Mouse (Mus musculus) liver, embryonic 16.5 days (tissue): ENCODE measurements around the gene Lmod2. TPM values are rescaled to one million over a fixed set of nuclear protein-coding genes. Genes with fewer than 3 reads are reported as not detected.

ENCODE experiments used
- ATAC-seq: fragments of 200-750 bp; cut with Nextera tagmentation; 2 replicates; pipeline ENCODE4 v1.8.0; 2017; ENCODE audit warnings: low read depth, mild to moderate bottlenecking, moderate number of reproducible peaks, moderate library complexity
- H3K27ac ChIP-seq: fragments of 300-500 bp; sonication (generic); 2 replicates; pipeline ENCODE4 v1.5.1; 2014; ENCODE audit warnings: mild to moderate bottlenecking, low read length
- H3K27me3 ChIP-seq: fragments of 300-500 bp; sonication (generic); 2 replicates; pipeline ENCODE4 v1.6.1; 2014; ENCODE audit warnings: low read depth, low read length, mixed read lengths; ENCODE audit not compliant: control insufficient read depth, insufficient read depth
- H3K36me3 ChIP-seq: fragments of 300-500 bp; sonication (generic); 2 replicates; pipeline ENCODE4 v1.6.1; 2014; ENCODE audit warnings: mild to moderate bottlenecking; ENCODE audit not compliant: control insufficient read depth, insufficient read depth
- H3K4me1 ChIP-seq: fragments of 300-500 bp; sonication (generic); 2 replicates; pipeline ENCODE4 v1.6.1; 2014; ENCODE audit warnings: low read depth, low read length, mixed read lengths; ENCODE audit not compliant: control insufficient read depth
- H3K4me2 ChIP-seq: fragments of 300-500 bp; sonication (generic); 2 replicates; pipeline ENCODE4 v1.6.1; 2014; ENCODE audit warnings: low read depth, low read length, mixed read lengths
- H3K4me3 ChIP-seq: fragments of 300-500 bp; sonication (generic); 2 replicates; pipeline ENCODE4 v1.5.1; 2014; ENCODE audit warnings: low read depth, mild to moderate bottlenecking, low read length
- H3K9ac ChIP-seq: fragments of 300-500 bp; sonication (generic); 2 replicates; pipeline ENCODE4 v1.6.1; 2014; ENCODE audit warnings: low read depth, low read length
- H3K9me3 ChIP-seq: fragments of 300-500 bp; sonication (generic); replicated peaks from 2 replicates; pipeline ENCODE4 v1.6.1; 2016; ENCODE audit warnings: low read length; ENCODE audit not compliant: control insufficient read depth
- WGBS: fragments of 180-500 bp; shearing (Covaris S2); extraction: QIAGEN DNeasy Blood & Tissue Kit; methylation state at CpG from one replicate; pipeline ENCODE4 v1.1.7; 2014; ENCODE audit not compliant: insufficient replicate concordance; 5-methylcytosine and 5-hydroxymethylcytosine counted together
- polyA plus RNA-seq: library from polyadenylated mRNA; unstranded; fragments of >200 nt; fragmentation: Nextera tagmentation; extraction: Ambion mirVana; gene quantifications from 2 replicates; pipeline ENCODE4 v1.2.1, GENCODE M21; 2015

Gene Lmod2
- polyA plus RNA-seq, 1 experiment from 2014 or later: 0.31 TPM

GRCm38 (mm10) chr6:24616746-24617145 is 19.2 kb downstream of the Lmod2 start:
- Histone ChIP-seq H3K27me3 (no peaks in the 10 kb centered on the region), H3K4me3 (no peak overlapping the region), H3K36me3 (peaks cover 15% of the 10 kb centered on the region), H3K4me2 (no peak overlapping the region), H3K9ac (no peak overlapping the region), H3K4me1 (no peaks in the 10 kb centered on the region), H3K9me3 (no peaks in the 10 kb centered on the region), H3K27ac (no peak overlapping the region)
- WGBS: 85% methylated on average over 4 of the region's 4 CpGs
- no peak for ATAC-seq

GRCm38 (mm10) chr6:24619285-24620045 is 21.9 kb downstream of the Lmod2 start:
- Histone ChIP-seq H3K4me3 (no peak overlapping the region), H3K9me3 (no peaks in the 10 kb centered on the region), H3K4me1 (no peaks in the 10 kb centered on the region), H3K9ac (no peak overlapping the region), H3K4me2 (no peak overlapping the region), H3K36me3 (peaks cover 17% of the 10 kb centered on the region), H3K27me3 (no peaks in the 10 kb centered on the region), H3K27ac (no peak overlapping the region)
- 76% methylated on average over 6 of the region's 6 CpGs for WGBS
- ATAC-seq: no peak

GRCm38 (mm10) chr6:24620936-24621335 is 23.4 kb downstream of the Lmod2 start:
- Histone ChIP-seq H3K9ac (no peak overlapping the region), H3K9me3 (no peaks in the 10 kb centered on the region), H3K36me3 (peaks cover 17% of the 10 kb centered on the region), H3K4me1 (no peaks in the 10 kb centered on the region), H3K4me2 (no peak overlapping the region), H3K4me3 (no peak overlapping the region), H3K27me3 (no peaks in the 10 kb centered on the region), H3K27ac (no peak overlapping the region)
- 82% methylated on average over 2 of the region's 2 CpGs for WGBS
- no peak for ATAC-seq

- Histone ChIP-seq H3K27ac (no peak overlapping the region), H3K4me2 (no peak overlapping the region)
- ATAC-seq: no peak
Observed at GRCm38 (mm10) chr6:24622098-24622497, 24.5 kb downstream of the Lmod2 start.

GRCm38 (mm10) chr6:24627586-24628030 is 30.0 kb downstream of the Lmod2 start:
- Histone ChIP-seq H3K36me3 (peaks cover 15% of the 10 kb centered on the region), H3K4me2 (no peak overlapping the region), H3K4me3 (no peak overlapping the region), H3K27me3 (no peaks in the 10 kb centered on the region), H3K4me1 (no peaks in the 10 kb centered on the region), H3K9ac (no peak overlapping the region), H3K27ac (no peak overlapping the region), H3K9me3 (no peaks in the 10 kb centered on the region)
- WGBS: 60% methylated on average over 5 of the region's 5 CpGs
- ATAC-seq: peak; percentile 48

More at GRCm38 (mm10) chr6:24622098-24622497, 24.5 kb downstream of the Lmod2 start:
- Histone ChIP-seq H3K9me3 (no peaks in the 10 kb centered on the region), H3K27me3 (no peaks in the 10 kb centered on the region), H3K36me3 (peaks cover 19% of the 10 kb centered on the region), H3K9ac (no peak overlapping the region), H3K4me3 (no peak overlapping the region), H3K4me1 (no peaks in the 10 kb centered on the region)
- 77% methylated on average over 2 of the region's 2 CpGs for WGBS

- WGBS: 66% methylated on average over 1 of the region's 1 CpGs
Observed at GRCm38 (mm10) chr6:24628499-24628898, 30.9 kb downstream of the Lmod2 start.

GRCm38 (mm10) chr6:24632061-24632460 is 34.5 kb downstream of the Lmod2 start:
- H3K9me3 ChIP-seq: no peaks in the 10 kb centered on the region
- 63% methylated on average over 4 of the region's 4 CpGs for WGBS
- no peak overlapping the region for H3K4me2 ChIP-seq
- H3K4me3 ChIP-seq: no peak overlapping the region
- no peaks in the 10 kb centered on the region; the same call in 1 of the 2 replicates for H3K36me3 ChIP-seq
- no peak overlapping the region for H3K9ac ChIP-seq
- no peaks in the 10 kb centered on the region for H3K27me3 ChIP-seq
- H3K4me1 ChIP-seq: no peaks in the 10 kb centered on the region
- peak; percentile 71 for ATAC-seq
- no peak overlapping the region for H3K27ac ChIP-seq

More at GRCm38 (mm10) chr6:24628499-24628898, 30.9 kb downstream of the Lmod2 start:
- H3K4me3 ChIP-seq: no peak overlapping the region
- no peak overlapping the region for H3K4me2 ChIP-seq
- H3K9me3 ChIP-seq: no peaks in the 10 kb centered on the region
- no peaks in the 10 kb centered on the region for H3K4me1 ChIP-seq
- peaks cover 15% of the 10 kb centered on the region for H3K36me3 ChIP-seq
- ATAC-seq: no peak
- H3K27ac ChIP-seq: no peak overlapping the region
- H3K9ac ChIP-seq: no peak overlapping the region
- H3K27me3 ChIP-seq: no peaks in the 10 kb centered on the region

GRCm38 (mm10) chr6:24634065-24634464 is 36.5 kb downstream of the Lmod2 start:
- no peak overlapping the region for H3K27ac ChIP-seq
- H3K27me3 ChIP-seq: no peaks in the 10 kb centered on the region
- H3K9me3 ChIP-seq: no peaks in the 10 kb centered on the region
- H3K4me1 ChIP-seq: no peaks in the 10 kb centered on the region
- no peak for ATAC-seq
- WGBS: 80% methylated on average over 3 of the region's 3 CpGs
- H3K4me2 ChIP-seq: no peak overlapping the region
- no peak overlapping the region for H3K9ac ChIP-seq
- H3K36me3 ChIP-seq: no peaks in the 10 kb centered on the region; the same call in 1 of the 2 replicates
- no peak overlapping the region for H3K4me3 ChIP-seq

GRCm38 (mm10) chr6:24635814-24636213 is 38.3 kb downstream of the Lmod2 start:
- Histone ChIP-seq H3K4me2 (no peak overlapping the region), H3K36me3 (no peaks in the 10 kb centered on the region; the same call in 1 of the 2 replicates), H3K27ac (no peak overlapping the region), H3K4me1 (no peaks in the 10 kb centered on the region), H3K27me3 (no peaks in the 10 kb centered on the region), H3K4me3 (no peak overlapping the region), H3K9me3 (no peaks in the 10 kb centered on the region), H3K9ac (no peak overlapping the region)
- WGBS: 89% methylated on average over 2 of the region's 2 CpGs
- 0 out of 2 replicates have a peak, but pooled peaks have one; percentile 50 for ATAC-seq
